Mouse (Mus musculus): Measurements from ENCODE around the gene Rnf223.

The Rnf223 gene

DNA sequence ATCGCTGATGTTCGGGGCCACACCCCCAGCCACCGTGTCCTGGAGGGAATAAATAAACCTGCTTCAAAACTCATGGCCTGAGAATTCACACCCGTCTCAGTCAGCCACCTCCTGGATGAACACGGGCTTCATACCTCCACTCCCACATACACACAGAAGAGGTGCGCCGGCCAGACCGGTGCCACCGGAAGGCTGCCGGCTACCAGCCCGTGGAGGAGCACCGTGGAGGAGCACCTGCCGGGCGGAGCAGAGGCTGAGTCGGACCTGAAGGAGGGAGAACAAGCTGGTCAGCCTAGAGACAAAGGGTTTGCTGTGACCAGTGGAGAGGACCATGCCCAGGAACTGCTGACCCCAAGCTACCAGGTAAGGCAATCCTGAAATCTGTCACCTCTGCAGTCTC, at the start of gene Rnf223:
Gene Rnf223 (plus strand): TSS at position 78 of the 400 bp plus-strand sequence.
- no peak for DNase-seq (ENCODE audit: low read depth, low spot score)

GRCm38 (mm10) chr4:156082621-156083234, 47.6 kb upstream of the Rnf223 start:
- no peak for DNase-seq (ENCODE audit: low read depth, low spot score)

DNA sequence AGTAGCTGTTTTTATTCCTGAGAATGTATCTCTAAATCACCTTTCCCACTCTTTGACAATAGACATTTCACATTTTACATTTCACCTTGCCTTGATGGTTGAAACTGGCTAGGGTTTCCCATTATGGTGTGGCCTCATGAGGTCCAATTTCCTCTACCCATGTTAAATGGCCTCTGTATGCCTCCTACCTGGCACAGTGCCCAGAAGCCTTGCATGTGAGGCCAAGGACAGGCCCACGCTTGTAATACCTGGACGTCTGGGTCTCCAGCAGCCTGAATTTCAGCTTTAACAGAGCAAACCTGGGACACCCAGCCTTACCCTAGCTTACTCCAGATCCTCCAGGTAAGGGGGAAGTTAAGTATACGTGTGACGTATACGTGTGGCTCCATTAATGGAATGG, 47.0 kb upstream of the Rnf223 start:
- no peak for DNase-seq (ENCODE audit: low read depth, low spot score)

GRCm38 (mm10) chr4:156084096-156084879, 46.0 kb upstream of the Rnf223 start:
- DNase-seq (ENCODE audit: low read depth, low spot score): no peak

- DNase-seq (ENCODE audit: low read depth, low spot score): no peak
Observed at GRCm38 (mm10) chr4:156085256-156085655, 45.1 kb upstream of the Rnf223 start.

GRCm38 (mm10) chr4:156087398-156088087, 42.8 kb upstream of the Rnf223 start:
- DNase-seq (ENCODE audit: low read depth, low spot score): no peak

DNA sequence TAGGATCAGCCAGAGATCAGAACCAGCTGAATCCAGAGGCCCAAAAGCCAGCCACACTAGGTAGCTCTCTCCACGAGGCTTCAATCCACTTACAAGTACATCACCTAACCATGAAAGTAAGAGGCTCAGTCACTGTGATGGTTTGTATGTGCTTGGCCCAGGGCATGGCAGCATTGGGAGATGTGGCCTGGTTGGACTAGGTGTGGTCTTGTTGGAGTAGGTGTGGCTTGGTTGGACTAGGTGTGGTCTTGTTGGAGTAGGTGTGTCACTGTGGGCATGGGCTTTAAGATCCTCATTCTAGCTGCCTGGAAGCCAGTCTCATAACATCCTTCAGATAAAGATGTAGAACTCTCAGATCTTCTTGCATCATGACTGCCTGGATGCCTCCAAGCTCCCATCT, 39.1 kb upstream of the Rnf223 start:
- no peak for DNase-seq (ENCODE audit: low read depth, low spot score)

GRCm38 (mm10) chr4:156092765-156093164, 37.5 kb upstream of the Rnf223 start:
- DNase-seq (ENCODE audit: low read depth, low spot score): no peak

- no peak for DNase-seq (ENCODE audit: low read depth, low spot score)
Observed at GRCm38 (mm10) chr4:156093758-156094157, 36.6 kb upstream of the Rnf223 start.

DNA sequence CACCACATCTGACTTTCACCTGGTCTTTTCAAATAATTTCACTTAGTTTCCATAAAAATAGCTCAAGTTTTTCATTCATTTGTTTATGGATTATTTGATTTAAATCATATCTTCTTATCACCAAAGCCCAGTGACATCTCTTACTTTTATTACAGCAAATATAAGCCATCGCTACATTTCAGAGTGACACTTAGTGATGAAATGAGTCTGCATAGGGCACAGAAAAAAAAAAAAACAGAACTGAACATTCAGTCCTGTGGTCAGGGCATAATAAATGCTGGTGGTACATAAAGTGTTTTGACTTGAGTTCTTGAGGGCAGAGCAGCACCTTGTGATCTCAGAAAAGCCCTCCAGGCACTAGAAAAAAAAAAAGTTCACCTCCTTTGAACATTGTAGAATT, 34.1 kb upstream of the Rnf223 start:
- no peak for DNase-seq (ENCODE audit: low read depth, low spot score)

GRCm38 (mm10) chr4:156097770-156098366, 32.4 kb upstream of the Rnf223 start:
- no peak for DNase-seq (ENCODE audit: low read depth, low spot score)

DNA sequence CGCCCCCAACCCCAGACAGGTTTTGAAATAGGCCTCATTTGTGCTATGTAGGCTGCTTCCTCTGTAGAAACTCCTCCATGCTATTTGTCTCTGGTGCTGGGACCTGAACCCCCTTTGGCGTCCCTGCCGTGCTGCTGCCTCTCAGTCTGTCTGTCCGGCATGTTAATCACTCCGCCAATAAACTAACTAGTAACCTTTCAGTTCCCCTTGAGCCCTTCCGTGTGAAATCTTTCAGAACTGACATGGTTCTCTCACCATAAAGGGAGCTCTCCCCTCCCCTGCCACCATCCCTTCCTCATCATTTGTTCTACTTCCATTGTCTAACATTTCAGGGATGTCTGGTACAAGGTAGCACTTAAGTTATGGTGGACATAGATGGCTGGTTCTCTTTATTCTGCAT, 30.9 kb upstream of the Rnf223 start:
- DNase-seq (ENCODE audit: low read depth, low spot score): no peak

GRCm38 (mm10) chr4:156100501-156100900, 29.8 kb upstream of the Rnf223 start:
- no peak for DNase-seq (ENCODE audit: low read depth, low spot score)

DNA sequence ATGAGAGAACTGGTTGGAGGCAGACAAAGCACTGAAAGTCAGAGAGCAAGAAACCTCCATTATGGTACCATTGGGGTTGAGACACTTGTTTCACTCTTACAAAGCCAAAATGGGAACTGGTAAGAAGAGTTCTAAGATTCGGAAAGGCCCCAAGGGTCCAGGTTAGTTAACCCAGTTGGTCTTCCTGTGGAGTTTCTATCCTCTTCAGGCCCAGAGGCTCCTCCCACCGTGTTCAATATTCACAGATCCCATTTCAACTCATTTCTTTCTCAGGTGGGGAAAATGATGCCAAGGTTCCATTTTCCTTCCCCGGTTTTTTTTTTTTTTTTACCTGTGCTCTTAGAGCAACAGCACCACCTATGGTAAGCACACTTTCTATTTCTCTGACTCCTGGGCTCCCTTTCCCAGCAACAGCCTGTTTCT, 28.8 kb upstream of the Rnf223 start:
- peak; percentile 18 for DNase-seq (ENCODE audit: low read depth, low spot score)

DNA sequence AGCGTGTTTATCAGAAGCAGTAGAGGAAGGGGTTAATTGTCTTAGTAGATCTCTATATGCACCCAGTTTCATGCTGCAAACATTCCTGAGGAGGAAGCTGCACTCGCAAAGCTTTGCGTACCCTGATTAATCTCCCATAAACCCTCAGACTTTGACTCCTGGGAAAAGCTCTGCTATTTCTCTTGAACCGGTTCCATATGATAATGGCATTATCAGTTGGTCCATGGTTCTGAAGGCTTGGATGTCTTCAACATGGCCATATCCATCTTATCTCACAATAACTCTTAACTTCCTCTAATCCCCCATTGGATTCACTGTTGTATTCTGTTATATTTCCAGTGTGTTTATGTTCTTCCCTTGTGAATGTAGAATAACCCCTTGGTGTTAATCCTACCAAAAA, 27.0 kb upstream of the Rnf223 start:
- DNase-seq (ENCODE audit: low read depth, low spot score): no peak

DNA sequence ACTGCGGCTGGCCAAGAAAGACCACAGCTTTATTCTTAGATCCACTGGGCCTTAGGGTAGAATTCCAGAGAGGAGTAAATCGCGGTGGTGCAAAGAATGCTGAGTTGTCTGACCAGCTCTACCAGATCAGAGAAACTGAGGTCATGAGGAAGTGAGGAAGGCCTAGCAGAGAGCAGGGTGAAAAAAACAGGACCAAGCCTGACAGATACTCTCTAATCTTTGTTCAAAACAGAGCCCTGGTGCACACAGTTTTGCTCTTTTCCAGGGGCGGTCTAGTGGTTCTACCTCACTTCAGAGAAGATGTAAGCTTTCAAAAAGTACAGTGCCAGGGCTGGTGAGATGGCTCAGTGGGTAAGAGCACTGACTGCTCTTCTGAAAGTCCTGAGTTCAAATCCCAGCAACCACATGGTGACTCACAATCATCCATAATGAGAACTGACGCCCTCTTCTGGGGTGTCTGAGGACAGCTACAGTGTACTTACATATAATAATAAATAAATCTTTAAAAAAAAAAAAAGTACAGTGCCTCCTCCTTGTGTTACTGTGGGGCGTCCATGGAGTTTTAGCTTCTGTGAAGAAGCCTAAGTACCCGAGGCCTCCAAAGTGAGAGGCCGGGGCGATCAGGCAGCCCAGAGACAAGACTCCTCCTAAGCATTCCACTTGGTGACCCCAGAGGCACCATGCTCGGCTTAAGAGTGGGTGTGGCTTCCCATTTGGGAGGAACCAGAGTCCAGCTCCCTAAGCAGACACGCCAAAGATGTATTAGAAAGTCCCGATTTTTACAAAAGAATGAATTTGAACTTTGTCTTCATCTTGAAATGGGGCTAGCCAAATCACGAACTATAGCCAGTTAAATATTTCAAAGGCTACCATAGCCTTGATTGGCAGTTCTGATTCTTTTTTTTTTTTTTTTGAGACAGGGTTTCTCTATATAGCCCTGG, 21.4 kb upstream of the Rnf223 start:
- peak; percentile 33 for DNase-seq (ENCODE audit: low read depth, low spot score)

DNA sequence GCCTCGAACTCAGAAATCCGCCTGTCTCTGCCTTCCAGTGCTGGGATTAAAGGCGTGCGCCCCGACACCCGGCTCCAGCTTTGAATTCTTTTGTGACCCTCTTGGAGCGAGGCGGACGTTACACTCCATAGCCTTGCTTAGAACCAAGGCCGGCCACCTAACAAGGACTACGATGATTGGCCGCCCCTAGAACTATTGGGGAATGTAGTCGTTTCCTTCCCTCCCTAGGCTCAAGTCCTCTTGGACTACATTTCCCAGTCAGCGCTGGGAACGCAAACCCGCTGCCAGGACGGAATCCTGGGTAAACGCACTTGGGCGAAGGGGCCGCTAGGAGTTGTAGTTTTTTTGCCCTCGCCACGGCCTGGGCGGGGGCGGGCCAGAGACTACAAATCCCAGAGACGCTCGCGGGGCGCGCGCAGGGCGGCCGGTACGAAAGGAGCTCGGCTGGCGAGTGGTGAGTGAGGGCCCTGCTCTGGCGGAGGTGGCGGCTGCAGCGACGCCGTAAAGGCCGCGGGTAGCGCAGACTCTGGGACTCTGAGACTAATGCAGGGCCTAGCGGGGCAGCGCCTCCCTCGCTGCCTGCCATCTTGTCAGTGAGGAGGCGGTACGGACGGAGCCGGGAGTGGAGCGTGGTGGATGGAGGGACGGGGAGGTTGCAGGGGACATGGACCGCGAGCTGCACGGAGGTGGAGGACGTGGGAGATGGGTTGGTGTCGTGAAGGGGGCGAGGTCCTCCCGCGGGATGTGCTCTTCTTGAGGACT, 20.6 kb upstream of the Rnf223 start, which contains the start of gene 9430015G10Rik:
Gene 9430015G10Rik (plus strand): TSS at position 413 of the 762 bp plus-strand sequence.
- peak; percentile 100 for DNase-seq (ENCODE audit: low read depth, low spot score)

- DNase-seq (ENCODE audit: low read depth, low spot score): no peak
Observed at GRCm38 (mm10) chr4:156124077-156124476, 6.2 kb upstream of the Rnf223 start.

DNA sequence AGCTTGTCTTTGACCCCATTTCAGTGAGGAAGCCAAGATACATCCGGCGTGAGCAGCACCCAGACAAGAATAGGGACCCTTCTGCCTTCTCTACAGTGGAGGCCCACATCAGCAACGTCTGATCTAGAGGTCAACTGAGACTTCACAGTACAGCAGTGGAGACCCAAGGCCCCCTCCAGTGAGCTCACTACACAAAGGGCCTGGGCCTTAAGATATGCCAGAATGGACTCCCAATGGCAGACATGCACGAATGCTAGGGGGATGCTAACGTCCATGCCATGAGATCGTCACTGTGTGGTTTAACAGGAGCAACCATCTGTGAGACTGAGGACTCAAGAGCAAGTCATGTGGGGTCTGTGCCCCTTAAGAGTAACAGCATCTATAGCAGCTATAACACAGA, 4.9 kb upstream of the Rnf223 start:
- DNase-seq (ENCODE audit: low read depth, low spot score): no peak

- no peak for DNase-seq (ENCODE audit: low read depth, low spot score)
Observed at GRCm38 (mm10) chr4:156126841-156127240, 3.5 kb upstream of the Rnf223 start.
